Mouse (Mus musculus) T-helper 1 cell (primary cell): ENCODE measurements around the gene Ezr.

Experiments used
- in situ Hi-C: fragments of 300-600 bp; cut with MboI, MseI; formaldehyde crosslinking; loops from one replicate; pipeline ENCODE4 v1.15.1; 2025; ENCODE audit warnings: high pct_unique_total_duplicates

Gene Ezr

DNA sequence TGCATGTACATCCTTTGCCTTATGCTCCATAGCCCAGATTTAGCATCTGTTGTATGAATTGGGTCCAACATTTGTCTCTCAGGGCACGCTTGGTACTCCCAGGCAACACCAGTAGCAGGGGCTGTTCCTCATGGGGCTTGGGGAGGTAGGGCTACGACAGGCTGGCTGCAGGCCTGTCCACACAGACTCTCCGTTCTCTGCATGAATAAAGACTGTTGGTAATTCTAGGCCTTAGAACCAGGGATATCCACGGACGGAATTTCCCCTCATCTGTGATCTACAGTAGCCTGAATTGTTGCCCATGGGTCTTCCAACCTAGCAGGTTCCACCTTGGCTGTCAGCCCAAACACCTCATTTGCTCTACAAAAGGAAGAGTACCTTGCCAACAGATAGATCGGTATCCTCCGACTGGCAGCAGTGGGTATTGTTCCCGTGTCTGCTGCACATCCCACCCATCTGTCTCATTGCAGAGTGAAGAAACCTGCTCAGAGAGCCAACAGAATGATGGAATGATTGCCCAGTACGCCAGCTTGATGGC is 7.1 kb upstream of the Ezr start:
- in situ Hi-C loops: no loop called here

DNA sequence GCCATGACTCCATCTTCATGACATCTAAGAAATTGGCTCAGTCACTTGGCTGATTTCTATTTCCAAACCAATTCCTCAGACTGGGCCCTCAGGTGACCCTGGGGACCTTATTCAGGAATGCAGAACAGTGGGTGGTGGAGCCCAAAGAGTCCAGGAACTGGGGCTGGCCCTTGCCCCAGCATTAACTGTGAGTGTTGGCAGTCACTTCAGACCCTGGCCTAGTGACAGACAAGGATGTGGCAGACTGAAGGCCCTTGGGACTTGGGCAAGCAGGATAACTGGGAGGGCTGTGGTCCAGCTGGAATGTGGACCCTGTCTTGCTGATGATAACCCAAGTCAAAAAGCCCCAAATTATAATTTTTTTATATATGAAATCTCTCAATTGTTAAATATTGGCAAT is 6.5 kb upstream of the Ezr start:
- in situ Hi-C loops: no loop called here

DNA sequence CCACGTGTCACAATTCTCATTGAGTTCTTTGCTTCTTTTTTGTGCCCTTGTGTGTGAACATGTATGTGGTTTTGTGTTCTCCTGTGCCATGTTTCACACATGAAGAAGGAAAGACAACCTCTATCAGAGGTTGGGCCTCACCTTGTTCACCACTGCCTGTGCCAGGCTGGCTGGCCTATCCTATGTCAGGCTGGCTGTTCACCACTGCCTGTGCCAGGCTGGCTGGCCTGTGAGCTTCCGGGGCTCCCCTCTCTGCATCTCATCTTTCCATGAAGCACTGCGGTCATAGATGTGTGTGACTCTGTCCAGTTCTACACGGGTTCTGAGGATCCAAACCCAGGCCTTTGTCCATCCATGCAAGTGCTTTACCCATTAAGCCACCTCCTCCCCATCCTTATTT is 4.7 kb upstream of the Ezr start:
- in situ Hi-C loops: no loop called here

DNA sequence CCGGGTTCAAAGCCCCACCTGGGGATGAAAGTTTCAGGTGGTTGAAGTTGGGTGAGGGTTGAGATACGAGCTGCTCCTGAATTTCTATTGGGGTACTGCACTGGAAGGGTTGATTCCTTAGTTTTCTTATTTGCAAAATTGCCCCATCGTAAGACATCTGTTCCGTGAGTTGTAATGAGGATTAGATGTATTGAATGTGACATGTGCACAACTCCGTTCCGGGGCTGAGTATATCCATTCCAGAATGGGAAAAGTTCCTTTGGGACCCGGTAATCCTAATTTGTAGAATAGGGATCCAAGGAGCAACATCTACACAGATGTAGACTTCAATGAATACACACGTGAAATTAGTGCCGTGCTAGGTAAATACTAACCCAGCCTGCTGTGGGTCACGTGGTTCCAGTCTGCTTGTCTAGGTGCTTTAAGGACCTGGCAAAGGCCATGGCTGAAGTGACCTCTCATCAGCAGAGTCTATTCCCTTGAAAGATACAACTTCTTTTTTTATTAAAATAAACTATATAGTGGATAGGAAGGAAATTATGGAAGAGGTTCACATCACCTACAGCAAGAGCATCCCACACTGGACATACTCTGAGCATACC is 1.3 kb upstream of the Ezr start:
- in situ Hi-C loops: loop anchor here (5.0 kb wide), 1 partner anchor 43 kb away; no protein-coding TSS in a partner anchor

DNA sequence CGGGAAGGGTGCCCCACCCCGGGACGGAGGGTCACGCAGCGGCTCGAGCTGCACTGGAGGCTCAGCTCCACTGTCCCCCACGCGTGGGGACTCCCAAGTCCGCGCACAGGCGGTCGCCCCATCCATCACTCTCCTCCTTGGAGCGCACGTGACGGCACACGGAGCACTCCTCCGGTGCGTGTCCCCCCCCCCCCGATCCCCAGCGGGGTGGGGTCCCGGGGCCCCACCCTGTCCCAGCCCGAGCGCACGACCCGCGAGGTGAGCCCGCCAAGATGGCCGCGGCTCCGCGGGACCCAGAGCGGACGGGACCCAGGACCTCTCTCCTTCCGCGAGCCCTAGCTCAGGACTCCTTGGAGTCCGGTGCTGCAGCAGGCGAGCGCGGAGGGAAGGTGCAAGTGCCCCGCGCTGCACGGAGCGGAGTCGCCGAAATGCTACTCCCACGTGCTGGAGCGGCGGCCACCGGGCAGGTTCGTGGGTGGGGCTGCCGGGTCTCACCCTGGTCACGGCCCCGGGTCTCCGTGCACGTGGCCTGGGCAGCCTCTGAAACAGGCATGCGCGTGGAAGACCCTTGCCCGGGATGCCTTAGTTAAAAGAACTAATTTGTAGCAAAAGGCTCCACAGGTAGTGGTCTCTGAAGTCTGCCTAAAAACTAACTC is 550 bp upstream of the Ezr start:
- in situ Hi-C loops: loop anchor here (5.0 kb wide), 1 partner anchor 44 kb away; no protein-coding TSS in a partner anchor

DNA sequence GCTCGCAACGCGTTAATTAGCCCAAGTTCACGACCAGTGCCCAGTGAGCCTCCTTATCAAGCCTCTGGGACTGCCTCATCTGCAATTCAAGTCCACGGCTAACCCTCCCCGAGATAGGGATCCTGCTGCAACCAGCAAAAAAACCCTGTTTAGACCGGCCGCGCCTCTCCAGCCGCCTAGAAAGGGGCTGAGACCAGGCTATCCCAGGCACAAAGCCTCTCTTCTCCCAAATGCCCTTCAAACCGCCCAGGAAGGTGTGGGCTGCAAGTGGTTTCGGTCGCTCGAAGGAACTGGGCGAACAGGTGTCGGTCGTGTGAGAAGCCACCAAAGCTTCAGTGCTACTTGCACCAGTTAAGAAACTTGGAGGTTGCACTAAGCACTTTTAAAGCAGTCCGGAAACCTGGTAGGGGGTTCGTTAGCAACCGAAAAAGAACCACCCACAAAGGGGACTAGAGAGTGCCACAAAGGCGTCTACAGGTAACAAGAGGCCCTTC is 504 bp downstream of the Ezr start:
- in situ Hi-C loops: loop anchor here (5.0 kb wide), 1 partner anchor 45 kb away; no protein-coding TSS in a partner anchor

DNA sequence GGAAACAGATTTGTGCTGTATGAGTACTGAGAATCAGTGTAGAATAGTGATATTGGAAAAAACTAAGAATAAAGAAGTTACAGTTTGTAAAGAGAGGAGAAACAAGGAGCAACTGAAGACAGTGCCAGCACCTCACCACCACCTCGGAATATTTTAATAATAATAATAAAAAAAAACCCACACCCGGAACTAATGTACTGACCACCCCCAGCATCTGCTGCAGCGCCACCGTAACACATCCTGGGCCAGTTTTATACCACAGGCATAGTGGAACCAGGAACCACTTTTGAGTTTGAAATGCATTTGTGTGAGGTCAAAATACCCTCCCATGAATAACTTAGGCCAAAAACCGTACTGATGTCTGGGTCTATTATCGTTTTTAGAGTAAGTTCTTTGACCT is 1.3 kb downstream of the Ezr start:
- in situ Hi-C loops: loop anchor here (5.0 kb wide), 1 partner anchor 46 kb away; no protein-coding TSS in a partner anchor

DNA sequence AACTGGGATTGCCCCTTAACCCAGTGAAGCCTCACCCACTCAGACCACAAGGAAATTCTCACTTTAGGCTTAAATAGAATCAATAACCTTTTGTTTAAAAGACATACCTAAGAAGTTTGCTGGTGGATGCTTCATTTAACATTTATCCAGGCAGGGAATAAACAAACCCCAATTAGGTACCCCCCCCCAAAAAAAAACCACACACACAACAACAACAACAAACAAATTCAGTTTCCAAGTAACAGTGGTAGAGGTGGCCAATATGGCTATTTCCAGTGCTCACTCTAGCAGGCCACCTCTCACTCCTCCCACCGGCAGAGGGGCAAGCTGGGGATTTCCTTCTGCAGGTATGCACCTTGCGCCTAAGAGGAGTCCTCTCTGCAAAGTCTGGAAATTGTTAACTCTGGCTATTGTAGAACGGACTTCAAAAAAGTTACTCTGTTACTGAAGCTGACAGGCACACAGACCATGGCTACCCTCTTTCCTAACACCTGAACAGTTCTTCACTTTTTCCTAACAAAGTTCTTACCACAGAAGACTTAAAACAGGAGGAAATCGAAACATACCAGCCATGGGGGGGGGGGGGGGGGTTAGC is 2.0 kb downstream of the Ezr start:
- in situ Hi-C loops: loop anchor here (5.0 kb wide), 1 partner anchor 47 kb away; no protein-coding TSS in a partner anchor

DNA sequence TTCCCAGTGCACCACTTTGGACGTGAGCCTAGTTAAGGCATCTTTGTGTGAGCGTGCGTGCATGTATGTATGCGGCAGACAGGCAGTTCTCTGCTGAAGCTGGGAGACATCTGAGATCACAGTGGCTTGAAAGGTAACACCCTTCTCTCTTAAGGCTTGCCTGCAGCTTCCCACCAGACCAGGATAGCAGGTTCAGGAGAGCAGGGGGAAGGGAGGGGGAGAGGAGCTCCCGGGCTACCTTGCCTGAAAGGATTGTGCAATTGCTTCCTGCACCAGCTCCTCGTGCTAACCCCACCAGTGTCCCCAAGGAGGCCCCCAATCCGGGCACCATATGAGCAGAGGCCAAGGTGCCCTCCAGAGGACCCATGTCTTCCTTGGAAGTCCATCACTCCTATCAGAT is 3.0 kb downstream of the Ezr start:
- in situ Hi-C loops: loop anchor here (5.0 kb wide), 1 partner anchor 48 kb away; no protein-coding TSS in a partner anchor

DNA sequence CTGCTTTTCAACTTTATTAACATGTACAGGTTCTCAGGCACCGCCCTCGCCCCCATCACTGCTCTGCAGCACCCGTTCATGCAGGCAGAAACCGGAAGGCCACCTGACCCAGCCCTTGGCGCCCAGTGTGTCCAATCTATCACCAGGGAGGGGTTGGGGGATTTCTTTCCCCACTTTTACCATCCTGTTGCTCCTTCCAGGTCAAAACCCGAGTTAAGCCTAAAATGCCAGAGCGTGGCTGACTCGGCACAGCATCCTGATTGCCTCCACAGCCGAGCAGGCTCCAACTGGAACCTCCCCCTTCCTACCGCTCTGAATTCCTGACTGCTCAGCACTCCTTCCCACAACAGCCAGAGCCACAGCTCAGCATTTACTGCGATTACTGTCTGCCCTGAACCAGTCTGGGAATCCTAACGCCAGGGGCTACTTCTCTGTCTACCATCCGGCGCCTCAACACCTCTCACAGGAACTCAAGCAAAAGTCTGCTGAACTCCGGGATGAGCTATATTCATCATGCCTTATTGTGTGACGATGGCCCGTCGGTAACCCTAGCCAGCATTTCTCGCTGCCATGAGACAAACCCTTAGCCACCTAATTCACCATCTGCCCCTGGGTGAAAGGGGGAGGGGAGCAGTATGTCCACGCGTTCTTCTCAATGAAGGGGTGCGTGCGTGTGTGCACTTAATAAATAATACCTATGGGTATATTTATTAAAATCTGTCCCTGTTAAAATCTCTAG is 3.6 kb downstream of the Ezr start:
- in situ Hi-C loops: no loop called here

DNA sequence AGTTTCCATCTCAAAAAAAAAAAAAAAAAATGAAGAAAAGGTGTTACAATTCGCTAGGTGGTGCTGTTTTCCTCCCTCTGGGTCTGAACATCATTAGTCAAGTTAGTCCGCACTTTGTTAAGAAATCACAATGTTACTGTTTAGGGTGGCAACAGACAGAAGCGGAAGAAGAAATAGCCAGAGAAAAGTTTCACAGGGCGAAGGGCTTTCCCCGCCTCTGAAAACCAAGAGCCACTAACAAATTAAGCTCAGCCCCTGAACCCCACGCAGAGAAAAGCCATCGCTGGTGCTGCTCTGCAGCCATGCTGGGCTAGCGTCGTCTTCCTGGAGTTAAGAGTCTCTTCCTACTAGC is 4.3 kb downstream of the Ezr start:
- in situ Hi-C loops: no loop called here

DNA sequence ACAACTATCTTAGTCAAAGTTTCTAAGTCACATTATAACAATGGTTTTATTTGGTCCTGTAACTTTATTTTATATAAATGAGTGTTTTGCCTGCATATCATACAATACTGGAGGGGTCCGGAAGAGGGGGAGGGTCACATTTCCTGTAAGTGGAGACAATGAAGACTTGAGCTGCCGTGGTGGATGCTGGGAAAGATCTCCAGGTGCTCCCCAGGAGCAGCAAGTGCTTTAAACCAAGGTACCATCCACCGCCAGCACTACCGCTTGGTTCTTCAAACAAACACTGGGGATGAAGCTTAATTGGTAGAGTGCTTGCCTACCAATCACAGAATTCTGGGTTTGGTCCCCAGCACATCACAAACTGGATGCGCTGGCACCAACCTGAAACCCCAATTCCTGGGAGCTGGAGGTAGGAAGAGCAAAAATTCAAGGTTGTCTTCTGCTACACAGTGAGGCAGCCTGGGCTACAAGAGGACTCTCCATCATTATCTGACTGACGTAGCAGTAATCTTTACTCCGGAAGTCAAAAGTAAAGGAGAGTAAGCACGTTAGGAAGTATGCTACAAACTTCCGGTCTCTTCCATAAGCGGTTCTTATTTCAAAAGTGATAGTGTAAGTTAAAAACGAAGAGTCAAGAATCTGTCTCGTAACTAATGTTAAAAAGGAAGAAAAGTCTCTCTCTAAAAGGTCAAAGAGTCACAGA is 4.8 kb downstream of the Ezr start:
- in situ Hi-C loops: no loop called here

DNA sequence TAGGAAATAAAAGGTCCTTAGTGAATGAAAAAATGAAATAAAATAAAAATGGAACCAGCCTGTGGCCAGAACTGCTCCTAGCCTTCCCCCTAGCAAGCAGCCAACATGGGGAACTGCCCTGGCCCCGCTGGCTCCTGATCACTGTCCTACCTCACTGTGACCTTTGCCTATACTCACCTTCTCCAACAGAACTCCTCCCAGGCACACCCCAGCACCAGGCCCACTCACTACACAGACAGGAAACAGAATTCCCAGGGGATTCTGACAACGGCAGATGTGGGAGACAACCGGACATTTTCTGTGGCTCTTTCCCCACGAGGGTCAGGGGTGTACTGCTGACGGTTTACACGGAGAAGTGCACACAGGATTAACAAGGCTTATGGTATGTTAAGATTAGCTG is 5.5 kb downstream of the Ezr start:
- in situ Hi-C loops: no loop called here

DNA sequence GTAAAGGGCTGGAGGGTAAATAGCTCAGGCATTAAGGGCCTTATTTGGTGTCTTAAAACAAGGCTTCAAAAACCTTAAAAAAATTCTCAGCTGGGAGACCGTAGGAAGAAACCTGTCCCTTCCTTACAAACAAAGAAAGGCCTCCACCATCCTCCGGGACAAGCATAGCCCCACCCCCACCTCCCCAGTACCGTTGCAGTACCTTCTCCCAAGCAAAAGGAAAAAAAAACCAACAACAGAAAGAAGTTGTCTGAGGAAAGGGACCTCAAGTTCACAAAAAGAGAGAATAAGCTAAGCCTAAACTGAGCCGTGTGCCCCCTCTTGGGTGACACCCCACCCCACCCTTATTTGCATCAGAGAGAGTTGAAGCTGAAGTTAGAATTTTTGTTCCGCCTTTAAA is 6.0 kb downstream of the Ezr start:
- in situ Hi-C loops: no loop called here

DNA sequence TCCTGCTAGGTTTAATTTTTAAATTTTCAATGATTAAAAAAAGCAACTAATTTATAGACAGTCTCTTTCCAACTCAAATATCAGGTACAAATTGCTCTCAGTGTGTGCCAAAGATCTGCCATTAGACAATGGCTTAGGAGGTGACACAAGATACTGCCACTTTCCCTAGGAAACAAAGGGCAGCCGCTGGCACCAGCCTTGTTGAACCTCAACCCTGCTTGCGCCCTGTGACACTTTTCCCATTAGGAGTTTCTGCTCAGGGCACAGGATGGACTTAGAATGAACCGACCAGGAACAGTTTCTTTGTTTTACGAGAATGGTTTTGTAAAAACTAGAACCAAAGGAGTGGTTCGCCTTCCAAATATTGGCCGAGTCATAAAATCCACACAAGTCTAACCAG is 6.5 kb downstream of the Ezr start:
- in situ Hi-C loops: no loop called here

DNA sequence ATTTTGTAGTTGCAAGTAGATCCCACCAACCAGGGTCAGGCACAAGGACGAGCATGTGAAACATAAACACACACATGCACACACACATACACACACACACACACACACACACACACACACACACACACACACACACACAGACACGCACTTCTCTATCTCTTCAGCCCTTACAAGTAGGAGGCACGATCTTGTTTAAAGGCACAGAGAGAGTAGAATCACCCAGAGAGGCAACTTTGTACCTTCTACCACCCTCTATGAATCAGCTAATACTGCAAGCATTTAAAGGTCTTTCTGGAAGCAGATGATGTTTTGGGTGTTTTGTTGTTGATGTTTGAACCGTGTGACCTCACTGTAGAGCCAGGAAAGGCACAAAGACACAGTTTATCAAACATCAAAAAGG is 6.9 kb downstream of the Ezr start:
- in situ Hi-C loops: no loop called here

DNA sequence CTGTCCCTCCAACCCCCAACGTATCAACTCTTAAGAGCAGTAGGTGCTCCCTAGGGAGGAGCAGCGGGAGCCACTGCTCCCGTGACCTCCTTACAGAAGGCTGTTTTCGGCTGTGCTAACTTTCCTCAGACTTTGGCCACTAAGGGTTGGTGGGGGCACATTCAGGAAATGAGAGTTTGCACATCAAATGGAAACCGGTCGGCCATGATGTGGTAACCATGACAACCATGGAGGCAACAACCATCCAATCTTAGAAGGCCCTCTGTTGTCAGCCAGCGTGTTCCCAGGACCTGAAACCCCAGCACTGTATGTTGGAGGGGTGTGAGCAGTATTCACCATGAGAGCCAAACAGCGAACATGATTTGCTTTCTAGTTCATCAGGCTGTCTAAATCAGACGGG is 7.4 kb downstream of the Ezr start:
- in situ Hi-C loops: no loop called here

DNA sequence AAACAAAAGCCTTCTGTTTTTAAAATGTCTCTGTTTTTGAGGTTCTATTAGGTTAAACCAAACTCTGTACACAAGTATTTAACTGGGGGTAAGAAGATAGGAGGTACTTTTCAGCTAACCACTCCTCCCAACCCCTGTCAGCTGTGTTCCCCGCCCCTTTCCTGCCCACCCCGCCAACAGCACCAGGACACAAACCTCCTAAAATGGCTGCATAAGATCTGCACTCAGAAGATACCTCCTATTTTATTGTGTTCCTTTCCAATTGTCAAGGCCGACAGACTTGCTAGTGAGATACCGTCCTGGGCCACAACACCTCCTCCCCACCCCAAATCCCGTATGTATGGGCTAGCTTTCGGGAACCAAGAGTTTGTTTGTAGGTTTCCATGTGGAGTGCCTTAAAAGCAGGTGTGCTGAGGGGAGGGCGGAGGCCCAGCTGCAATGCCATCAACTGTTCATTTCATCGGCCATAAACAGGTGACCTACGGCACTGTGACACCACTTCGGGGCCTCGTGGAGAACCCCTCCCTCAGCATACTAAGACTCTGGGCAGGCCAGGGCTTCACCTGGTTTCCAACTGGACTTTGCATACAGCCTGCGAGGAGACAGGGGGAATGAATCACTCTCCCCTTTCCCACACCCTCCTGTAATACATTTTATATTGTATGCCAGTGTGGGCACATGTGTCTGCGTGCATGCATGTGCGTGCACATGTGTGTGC is 9.2 kb downstream of the Ezr start:
- in situ Hi-C loops: no loop called here

DNA sequence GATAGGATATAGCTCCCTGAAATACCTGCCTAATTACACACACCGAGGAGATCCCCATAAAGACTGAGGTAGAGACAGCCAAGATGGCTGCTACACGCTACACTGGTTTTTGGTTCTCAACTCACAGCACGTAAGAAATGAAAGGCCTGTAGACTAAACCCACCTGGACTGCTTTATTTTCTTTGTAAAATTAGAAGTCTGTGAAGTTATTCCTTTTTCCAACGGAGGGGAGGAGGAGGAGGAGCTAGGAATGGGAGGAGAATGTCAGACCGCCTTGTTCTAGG is 10.2 kb downstream of the Ezr start:
- in situ Hi-C loops: no loop called here

DNA sequence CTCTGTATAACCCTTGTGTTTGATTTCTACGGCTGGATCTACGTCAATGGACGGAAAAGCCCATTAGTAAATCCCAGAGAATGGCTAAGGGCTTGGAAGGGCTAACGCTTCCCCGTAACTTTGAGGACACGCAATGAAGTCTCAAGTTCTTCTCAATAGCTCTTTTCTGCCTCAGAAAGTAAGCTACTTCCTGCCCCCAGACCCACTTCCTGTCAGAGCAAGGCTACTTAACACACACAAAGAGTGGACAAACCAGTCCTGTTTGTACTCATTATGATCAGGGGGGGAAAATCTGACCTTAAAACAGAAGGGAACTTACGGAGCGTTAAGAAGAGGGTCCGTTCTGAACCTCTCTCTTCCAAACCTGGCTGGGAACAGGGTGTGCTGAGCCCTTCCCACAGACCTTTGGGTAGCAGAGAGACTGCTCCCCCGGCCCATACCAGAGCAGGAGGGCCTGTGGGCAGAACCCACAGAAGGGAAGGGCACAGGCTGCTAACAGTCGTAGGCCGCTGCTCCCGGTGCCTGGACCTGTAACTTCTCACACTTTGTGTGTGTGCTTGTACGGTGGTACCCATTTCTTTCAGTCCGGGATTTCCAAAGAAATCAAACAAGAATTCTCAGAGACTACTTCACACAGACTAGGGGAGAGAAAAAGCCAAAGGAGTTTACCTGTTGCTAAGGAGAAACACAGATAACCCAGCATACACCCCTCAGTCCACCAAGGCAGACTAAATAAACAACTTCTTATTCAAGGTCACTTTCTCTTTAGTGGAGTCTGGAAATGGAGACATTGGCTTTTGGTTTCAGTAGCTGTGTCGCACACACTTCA is 10.7 kb downstream of the Ezr start:
- in situ Hi-C loops: no loop called here
